Mouse (Mus musculus) embryo, embryonic 10 days (tissue): ENCODE results near the gene Rbm33.

ENCODE experiments used
- DNase-seq: peaks from one replicate; pipeline ENCODE4 v3.0.0-alpha.2; 2015; ENCODE audit warnings: low spot score

Rbm33 gene

DNA sequence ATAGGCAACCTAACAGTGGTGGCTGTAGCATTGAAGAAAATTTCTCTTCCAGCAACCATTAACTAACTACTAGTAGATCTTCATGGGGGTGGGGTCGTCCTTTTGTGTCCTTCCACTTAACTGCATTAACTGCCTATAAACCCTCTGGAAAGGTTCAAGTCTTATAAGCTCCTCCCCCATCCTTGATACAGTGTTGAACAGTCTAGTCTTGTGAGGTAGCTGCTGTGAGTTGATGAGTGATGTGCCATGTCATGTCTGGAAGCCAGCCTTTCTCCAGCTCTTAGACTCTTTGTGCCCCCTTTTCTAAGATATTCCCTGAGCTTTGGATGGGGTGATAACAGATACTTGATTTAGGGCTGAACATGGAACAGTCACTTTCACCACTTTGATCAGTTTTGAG lies 7.5 kb downstream of the Rbm33 start:
- no peak for DNase-seq

DNA sequence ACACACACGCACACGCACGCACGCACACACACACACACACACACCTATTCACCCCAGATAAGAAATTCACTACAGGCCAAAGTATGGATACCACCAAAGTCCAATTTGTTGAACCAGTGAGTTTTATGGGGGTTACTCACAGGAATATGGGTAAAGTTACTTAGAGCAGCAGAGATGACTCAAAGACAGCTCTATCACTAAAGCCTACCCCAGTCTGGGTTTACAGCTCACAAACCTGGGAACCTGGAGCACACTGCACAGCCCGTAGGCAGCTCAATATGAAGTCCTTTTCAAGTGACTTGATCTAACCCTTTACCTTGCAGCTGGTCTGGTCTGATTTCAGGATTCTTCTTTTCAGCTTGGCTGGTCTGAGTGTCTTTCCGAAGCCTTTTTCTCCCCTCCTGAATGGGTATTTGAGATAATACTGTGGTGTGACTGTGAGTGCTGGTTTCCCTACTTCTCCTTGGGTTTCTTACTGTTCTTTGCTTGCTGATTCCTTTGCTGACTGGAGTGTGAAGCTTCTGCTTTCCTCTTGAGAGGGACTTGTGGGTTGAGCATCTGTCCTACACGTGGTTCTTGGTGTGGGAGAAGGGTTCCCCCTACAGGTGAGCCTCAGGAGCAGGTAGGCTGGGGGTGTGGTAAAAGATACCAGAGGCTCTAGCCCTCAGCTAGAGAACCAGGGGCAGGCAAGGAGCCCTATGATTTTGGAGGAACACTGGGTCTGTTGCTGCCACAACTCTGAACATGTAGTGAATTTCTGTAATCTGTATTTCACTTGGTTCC lies 12.3 kb downstream of the Rbm33 start:
- no peak for DNase-seq

DNA sequence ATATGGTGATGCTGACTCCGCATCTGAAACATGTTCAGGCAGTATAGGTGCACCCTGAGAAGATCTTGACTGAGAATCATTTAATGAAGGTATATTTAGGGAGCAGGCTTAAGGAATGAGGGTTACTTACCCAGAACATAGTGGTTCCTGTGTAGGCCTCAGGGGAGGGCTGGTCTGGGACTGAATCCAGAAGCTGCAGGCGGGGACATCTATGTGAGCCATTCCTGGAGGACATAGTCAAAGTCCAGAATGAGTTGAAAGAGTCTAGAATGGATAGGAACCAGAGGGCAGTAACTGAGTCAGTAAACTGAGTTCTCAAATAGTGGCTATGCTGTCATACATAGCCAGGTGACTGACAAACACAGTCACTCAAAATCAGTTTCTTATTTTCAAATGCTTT lies 16.8 kb downstream of the Rbm33 start:
- DNase-seq: no peak

DNA sequence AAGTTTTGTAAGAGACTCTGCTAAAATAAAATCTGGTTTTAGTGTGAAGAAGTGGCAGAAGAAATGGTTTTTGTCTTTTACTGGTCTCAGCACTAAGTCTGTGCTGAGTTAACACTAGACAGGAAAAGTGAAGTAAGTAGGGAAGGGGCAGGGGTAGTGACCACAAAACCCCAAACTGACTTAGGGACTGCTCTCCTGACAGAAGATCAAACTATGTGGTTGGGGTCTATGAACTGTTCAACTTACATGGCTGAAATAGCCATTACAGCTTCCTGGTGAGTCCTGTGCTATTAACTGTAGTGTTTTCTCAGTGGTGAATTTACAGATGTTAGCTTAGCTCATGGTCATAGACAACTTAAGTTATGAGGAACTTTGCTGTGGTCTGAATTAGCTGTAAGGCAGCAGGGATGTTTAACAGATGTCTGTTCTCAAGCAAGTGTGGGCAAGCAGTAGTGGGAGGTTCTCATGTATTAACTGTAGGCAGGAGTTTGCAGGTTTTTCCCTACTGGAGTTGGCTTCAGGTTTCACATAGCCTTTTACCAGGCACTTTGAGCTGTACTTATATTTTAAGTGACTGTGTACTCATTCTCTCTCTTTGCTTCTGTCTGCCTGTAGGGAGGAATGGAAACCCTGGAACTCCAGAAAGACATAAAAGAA lies 35.1 kb downstream of the Rbm33 start:
- no peak for DNase-seq

DNA sequence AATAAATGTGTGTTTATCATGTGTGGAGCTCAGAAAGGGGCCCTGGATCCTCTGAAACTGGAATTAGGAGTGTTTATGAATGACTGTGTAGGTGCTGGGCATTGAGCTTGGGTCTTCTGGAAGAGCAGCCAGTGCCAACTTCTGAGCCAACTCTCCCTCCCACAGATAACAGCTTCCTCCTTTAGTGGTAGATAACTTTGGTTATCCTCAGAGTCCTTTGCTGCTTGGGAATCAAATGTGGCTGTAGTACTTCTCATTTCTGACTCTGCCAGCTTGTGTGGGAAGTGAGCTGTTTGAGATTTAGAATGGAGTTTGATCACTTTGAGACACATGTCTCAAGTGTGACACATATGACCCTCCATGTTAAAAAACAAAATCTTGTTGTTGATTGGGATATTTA lies 38.7 kb downstream of the Rbm33 start:
- no peak for DNase-seq

DNA sequence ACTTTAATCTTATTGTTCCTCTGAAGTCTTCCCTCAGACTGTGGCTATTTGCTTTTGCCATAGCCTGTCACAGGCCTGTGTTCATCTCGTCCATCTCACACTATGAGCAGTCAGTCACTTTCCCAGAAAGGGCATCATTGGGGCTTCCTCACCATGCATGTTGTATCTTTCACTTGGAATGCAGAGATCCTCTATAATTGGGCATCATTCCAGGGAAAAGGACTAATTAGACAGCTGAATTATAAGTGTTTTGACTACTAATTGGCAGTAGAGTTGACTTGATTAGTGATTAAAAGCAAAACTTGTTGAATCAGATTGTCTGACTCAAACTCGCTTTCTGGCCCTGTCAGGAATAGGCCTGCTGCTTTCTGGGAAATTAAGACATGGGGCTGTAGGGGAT lies 43.8 kb downstream of the Rbm33 start:
- DNase-seq: no peak

DNA sequence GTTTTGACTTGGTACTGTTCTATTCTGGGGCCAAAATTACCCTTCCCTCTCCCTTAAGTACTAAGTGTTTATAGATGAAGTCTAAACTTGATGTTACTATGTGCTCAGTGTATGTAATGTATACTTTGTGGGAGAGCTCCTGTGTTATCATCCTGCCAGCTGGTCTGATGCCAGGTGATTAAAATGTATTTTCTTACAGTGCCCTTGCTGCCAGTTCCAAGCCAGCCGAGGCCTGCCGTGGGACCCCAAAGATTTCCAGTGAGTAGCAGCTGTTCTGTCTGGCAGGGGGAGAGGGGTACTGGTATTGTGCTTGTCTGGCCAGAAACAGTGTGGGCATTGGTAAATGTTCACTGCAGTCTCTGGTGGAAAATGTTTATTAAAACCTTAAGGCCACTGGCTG lies 51.1 kb downstream of the Rbm33 start:
- DNase-seq: no peak

DNA sequence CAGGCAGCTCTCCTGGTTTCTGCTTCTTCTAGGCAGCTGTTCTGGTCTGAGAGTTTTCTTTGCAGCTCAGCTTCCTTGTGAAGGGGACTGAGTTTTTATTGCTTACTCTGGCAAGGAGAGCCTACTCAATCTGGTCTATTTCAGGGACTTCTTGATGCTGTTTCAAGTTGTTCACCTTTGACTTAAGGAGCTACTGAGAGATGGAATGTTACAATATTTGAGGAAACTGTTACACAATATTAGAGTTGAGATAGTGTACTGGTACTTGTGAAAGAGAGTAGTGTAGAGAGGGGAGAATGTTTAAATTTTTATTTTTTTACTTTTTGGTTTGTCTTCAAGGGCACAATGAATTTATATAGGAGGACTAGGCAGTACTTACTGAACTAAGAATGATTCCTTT lies 53.9 kb downstream of the Rbm33 start:
- no peak for DNase-seq

DNA sequence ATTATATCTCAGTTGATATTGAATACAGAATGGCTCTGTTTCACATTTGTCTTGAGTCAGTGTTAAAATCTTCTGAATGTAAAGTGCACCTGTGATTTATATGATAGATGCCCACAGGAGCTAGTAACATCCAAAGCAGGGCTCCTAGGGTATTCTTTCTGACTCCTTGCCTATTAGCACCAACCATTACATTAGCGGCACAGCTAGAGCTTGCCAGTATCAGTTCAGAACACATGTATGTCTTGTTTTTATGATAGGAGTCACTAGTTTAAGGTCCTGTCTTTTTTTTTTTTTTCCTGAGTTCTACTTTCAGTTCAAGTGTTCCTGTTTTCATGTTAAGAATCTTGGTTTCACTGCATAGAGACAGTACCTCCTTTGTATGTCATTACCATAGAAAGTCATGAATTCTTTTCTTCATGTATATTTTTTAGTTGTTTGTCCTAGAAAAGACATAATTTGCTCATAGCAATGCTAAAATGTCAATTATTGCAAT lies 55.3 kb downstream of the Rbm33 start:
- DNase-seq: no peak

DNA sequence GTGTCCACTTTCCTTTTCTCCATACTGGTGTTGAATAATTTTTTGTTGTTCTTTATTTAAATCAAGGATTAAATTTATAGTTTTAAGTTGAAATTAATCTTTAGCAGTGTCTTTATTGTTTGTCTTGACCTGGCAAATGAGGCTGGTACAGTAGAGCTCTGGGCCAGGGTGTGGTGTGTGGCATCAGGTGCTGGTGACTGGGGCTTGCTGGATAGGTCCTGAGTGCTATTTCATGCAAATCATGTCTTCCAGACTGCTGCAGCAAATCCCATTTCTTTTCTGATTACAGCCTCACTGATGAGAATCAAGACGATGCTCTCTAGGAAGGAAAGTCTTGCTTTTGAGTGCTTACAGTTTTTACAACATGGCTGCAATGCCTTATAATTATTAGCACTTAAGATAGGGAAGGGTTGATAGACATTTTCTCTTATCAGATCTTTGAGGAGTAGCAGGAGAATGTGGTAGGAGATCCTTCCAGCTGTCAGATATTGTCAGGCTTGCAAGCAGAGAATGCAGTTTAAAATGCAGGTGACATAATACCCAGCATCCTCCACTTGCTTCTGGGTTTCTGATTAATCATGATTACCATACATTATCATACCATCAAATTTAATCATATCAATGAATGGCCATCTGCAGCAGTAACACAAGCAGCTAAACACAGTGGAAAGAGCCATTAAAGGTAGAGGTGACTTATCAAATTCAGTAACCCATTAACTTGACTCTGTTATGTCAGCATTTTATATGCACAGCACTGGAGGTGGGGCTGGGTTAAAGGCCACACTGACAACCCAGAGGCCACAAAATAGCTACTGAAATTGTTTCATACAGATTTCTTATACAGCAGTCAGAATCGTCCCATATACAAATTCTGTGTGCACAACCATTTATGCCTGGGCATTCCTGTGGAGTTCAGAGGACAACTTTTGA lies 56.8 kb downstream of the Rbm33 start:
- DNase-seq: no peak

DNA sequence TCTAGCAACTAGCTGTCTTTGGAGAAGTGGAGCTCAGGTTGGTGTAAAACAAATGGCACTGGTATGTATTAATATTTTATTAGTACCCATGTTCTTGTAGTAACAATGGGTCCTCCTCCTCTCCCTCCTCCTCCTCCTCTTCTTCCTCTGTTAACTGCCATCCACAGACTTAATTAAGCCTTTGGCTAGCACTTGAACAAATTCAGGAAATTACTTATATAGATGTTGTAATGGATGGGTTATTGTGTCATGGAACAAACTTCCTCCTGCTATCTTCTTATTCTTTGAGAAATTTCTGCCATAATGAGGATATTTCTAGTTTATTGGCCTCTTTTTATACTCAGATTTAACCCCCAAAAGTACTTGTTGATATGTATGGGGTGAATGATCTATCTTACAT lies 60.4 kb downstream of the Rbm33 start:
- DNase-seq: no peak

DNA sequence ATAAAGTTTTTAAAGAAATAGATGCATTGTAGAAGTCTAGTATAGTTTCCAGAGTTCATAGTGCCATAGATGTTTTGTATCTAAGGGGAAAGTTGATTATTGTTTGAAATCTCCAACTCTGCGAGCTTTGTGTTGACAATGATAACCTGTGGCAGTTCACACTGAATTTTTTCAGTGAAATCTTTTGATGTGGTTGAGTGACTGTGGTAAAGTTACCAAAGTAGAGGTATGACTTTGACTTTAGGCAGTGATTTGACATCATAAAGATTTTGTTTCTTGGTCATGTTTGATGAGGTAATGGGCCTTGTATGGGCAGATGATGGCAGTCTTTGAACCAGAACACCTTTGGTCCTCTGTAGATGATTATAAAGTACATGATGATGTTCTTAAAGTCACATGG lies 65.4 kb downstream of the Rbm33 start:
- no peak for DNase-seq

DNA sequence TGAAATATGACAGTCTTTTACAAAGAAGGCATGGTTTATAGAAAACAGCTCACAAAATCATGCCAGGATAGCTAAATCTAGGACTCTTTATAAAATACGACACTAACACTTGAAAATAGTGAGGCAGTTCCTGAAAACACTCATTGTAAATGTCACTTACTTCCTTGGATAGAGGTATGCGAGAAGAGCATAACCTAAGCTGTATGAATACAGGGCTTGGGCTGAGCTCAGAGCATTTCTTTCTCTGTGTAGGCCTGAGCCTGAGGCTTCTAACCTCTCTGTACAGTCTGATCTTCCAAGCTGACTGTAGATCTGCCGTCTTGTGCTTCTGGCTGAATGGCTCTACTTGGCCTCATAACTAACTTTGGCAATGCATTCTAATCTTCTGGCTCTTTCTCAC lies 69.9 kb downstream of the Rbm33 start:
- DNase-seq: no peak

DNA sequence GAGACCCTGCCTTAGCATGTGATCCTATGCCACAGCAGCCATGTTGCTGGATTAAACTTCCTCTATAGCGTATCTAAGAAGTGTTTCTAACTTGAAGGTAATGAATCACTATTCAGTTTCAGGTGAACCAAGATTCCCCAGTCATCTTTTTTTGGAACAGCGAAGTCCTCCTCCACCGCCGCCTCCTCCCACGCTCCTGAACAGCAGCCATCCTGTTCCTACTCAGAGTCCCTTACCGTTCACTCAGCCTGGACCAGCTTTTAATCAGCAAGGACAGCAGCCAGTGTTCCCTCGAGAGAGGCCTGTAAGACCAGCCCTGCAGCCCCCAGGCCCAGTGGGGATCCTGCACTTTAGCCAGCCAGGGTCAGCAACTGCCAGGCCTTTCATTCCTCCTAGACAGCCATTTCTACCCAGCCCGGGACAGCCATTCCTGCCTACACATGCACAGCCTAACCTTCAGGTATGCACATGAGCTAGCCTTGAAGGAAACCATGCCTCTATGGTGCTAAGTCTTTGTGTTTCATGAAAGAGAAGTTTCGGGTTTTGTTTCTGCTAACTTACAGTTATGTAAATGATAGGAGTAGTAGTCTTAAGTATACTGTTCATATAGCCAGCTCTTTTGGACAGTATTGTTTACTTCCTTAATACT lies 70.7 kb downstream of the Rbm33 start:
- no peak for DNase-seq

DNA sequence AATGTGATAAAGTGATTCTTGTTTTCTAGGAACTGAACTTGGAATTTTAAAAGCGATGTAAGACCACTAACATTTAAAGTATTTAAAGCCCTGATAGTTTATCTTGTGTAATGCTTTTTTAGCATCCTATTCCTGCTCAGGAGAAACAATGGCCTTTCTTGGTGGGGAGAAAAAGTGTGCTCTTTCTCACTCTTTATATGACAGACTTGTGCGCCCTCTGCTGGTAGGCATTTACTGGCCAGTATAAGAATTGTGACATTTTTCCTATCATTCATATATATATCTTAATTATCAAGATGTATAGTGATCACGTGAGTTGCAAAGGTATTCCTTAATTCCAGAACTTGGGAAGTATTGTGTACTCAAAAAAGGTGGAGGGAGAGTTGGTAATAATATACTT lies 71.3 kb downstream of the Rbm33 start:
- peak; percentile 72 for DNase-seq

DNA sequence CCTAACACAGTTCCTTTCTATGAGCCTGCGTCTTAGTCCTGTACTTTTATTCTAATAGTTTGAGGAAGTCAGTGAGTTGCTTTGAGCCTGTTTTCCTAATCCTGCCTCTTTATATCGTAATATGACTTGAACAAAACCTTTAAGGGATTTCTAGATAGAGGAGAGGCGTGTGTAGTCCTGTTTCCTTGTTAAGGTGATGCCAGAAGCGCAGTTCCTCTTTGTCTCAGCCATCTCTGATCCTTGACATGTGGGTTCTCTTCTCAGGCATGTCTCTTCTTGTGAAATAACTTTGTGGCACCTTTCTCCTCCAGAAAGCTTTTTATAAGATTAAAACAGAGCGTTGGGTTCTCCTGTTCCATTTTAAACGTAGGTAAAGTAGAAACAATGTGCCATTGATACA lies 73.3 kb downstream of the Rbm33 start:
- DNase-seq: no peak

DNA sequence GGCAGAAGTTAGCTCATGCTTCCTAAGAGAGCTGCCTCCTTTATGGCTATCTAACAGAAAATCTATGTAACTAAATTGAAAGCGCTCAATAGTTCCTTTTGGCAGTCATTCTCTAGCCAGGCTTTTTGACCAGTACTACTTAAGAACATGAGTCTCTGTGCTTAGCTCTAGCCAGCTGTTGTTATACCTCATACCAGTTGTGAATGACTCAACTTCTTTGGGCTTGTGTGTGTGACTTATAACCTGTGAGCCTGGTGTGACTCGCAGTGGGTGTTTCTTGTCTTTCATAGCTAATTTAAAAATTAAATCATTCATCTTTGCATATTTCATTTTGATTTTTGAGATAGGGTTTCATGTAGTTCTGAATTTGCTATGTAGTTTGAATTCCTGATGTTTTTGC lies 80.4 kb downstream of the Rbm33 start:
- no peak for DNase-seq

DNA sequence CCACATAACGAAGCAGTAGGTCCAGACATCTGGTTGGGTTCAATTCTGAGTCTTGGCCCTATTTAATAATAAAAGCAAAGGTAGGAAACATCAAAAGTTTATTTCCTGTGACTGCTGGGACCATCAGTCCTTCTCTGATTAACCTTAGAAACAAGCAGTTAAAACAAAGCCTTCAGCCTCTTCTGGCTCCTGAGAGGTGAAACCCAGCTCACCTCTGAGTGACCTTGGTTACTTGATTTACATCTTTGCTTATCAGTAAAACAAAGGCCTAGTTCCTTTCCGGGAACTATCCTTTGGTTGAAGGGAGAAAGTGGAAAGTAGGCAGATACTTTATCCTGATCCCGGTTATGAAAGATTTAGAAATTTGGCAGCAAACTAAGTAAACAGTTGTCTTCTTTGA lies 81.8 kb downstream of the Rbm33 start:
- DNase-seq: no peak

DNA sequence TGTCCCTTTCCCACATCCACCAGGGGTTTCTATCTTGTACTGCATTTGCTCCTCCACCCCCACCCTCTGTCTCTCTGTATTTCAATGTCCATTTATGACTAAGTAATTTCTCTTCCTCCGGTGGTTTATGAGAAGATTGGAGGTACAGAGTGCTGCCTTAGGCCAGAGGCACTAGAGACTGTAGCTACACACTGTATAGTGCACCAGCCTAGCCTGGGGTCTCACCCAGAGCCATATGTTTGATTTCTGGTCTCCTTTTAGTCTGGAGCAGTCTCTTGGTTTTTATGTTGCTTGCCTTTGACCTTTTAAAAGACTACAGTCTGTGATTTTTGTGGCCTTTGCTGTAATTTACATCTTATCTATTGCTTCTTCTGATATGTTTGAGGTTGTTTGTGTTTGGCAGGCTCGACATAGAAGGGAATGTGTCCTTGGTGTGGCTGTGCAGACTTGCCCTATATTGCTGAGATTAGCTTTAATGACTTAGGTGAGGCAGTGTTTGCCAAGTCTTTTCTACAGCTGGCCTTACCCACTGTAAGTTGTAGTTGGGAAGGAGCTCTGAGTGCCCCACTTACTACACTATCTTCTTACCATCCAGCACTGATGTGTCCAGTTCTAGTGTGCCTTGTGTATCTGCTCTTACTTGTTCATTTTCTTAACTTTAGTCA lies 82.7 kb downstream of the Rbm33 start:
- DNase-seq: no peak

DNA sequence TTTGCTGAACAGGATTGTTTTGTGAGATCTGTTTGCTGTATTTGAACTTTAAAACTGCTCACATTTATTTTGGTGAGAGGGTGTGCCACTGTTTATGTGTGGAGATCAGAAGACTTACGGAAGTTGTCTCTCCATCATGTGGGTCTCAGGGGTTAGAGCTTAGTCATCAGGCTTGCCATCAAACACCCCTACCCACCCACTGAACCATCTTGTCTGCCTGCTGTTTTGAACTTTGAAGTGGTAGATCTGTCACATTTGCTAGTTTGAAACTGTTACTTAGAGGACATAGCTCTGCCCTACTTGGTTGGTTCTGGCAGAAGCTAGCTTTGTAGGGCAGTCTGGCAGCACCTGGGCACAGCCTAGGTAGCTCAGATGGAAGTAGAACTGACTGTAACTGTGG lies 85.8 kb downstream of the Rbm33 start:
- no peak for DNase-seq

DNA sequence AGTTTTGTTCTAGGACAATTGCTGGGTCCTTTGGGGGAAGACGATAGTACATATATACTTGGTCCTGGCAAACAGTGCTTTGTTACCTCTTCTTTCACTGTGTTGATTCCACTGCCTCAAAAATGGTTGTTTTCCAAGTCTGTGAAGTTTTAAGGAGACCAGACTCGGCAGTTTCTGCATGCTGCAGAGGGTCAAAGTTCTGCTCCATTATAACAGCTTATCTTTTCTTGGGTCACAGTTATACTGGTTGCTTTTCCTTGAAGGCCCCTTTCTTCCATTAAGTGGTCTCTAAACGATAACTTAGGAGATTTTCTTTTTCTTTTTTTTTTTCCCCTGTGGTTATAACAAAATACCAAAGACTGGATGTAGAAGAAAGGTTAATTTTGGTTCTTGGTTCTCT lies 89.7 kb downstream of the Rbm33 start:
- DNase-seq: no peak
